In genomic region chr13:59817352-59817751, GRCm38 (mm10) we compare ENCODE assay signal across 32 mouse cellular contexts. TPM values are rescaled to one million over a fixed set of nuclear protein-coding genes. Genes with fewer than 3 reads are reported as not detected.
A peak's percentile ranks its signal among the peaks of the same experiment; 100 is the strongest.
DNase-seq lines count a peak whose midpoint lies in the region; ATAC-seq and TF ChIP-seq lines count a peak whose summit lies in the region.
"Had no signal": no experiment of that assay in that cellular context is flagged by ENCODE, and none has a peak within 500 bp of the region (broad histone marks: within the 10 kb centered on the region; RNA-seq: fewer than 3 reads in every experiment).

No protein-coding gene starts in this region.

- H3K36me3 ChIP-seq in heart, embryonic 13.5 days = peaks cover 73% of the 10 kb centered on the region
- H3K36me3 ChIP-seq in megakaryocyte, embryonic 14.5 days (replicated peaks; ENCODE audit: low read length) = peaks cover 89% of the 10 kb centered on the region
- peaks cover 90% of the 10 kb centered on the region for H3K36me3 ChIP-seq in liver, embryonic 14.5 days (replicated peaks; ENCODE audit: control insufficient read depth, insufficient read depth, low read depth)
- H3K36me3 ChIP-seq in liver, postnatal 0 days (replicated peaks; ENCODE audit: insufficient read depth, low read length) = peaks cover 78% of the 10 kb centered on the region

- no peaks in the 10 kb centered on the region for H3K27me3 ChIP-seq in heart, embryonic 13.5 days (replicated peaks)
- H3K27me3 ChIP-seq in megakaryocyte, embryonic 14.5 days (replicated peaks) = no peaks in the 10 kb centered on the region
- no peaks in the 10 kb centered on the region for H3K27me3 ChIP-seq in liver, embryonic 14.5 days (ENCODE audit: control insufficient read depth, insufficient read depth, low read length)
- no peaks in the 10 kb centered on the region for H3K27me3 ChIP-seq in liver, postnatal 0 days (ENCODE audit: insufficient read depth, low read length)
- H3K27me3 ChIP-seq: embryonic facial prominence, embryonic 13.5 days; forebrain, embryonic 12.5 days; forebrain, embryonic 15.5 days; heart, embryonic 12.5 days; hindbrain, embryonic 12.5 days; hindbrain, embryonic 15.5 days had no signal

- H3K4me3 ChIP-seq in heart, embryonic 13.5 days = peak overlapping the region; percentile 16; the same call in 1 of the 2 replicates
- peak overlapping the region; percentile 16 for H3K4me3 ChIP-seq in megakaryocyte, embryonic 14.5 days (replicated peaks)
- peak overlapping the region in 1 of 2 experiments; percentile 78; a peak in 2 of 4 replicates for H3K4me3 ChIP-seq in liver, embryonic 14.5 days (ENCODE audit: insufficient read depth in 1 of 2, low read depth in 2 of 2, low read length in 2 of 2)
- peak overlapping the region; percentile 70; the same call in 1 of the 2 replicates for H3K4me3 ChIP-seq in liver, postnatal 0 days (ENCODE audit: low read depth, low read length)
- H3K4me3 ChIP-seq: embryonic facial prominence, embryonic 10.5 days; embryonic facial prominence, embryonic 13.5 days; forebrain, embryonic 12.5 days; forebrain, embryonic 15.5 days; heart, embryonic 12.5 days; hindbrain, embryonic 12.5 days; hindbrain, embryonic 15.5 days had no signal

- peak overlapping the region; percentile 77; the same call in 1 of the 2 replicates for H3K4me2 ChIP-seq in heart, embryonic 13.5 days
- peak overlapping the region; percentile 98 for H3K4me2 ChIP-seq in liver, embryonic 14.5 days (ENCODE audit: low read depth)
- H3K4me2 ChIP-seq in liver, postnatal 0 days (ENCODE audit: low read depth, low read length) = peak overlapping the region; percentile 82
- H3K4me2 ChIP-seq: embryonic facial prominence, embryonic 13.5 days; forebrain, embryonic 12.5 days; forebrain, embryonic 15.5 days; hindbrain, embryonic 12.5 days; hindbrain, embryonic 15.5 days had no signal

- 83% methylated on average over 4 of the region's 4 CpGs for WGBS in heart, embryonic 13.5 days
- 54% methylated on average over 4 of the region's 4 CpGs for WGBS in liver, embryonic 14.5 days (ENCODE audit: insufficient replicate concordance)
- 64% methylated on average over 4 of the region's 4 CpGs for WGBS in liver, postnatal 0 days (ENCODE audit: insufficient replicate concordance)

- no peak for TF ChIP-seq CTCF in liver, embryonic 14.5 days (IDR thresholded peaks at IDR 0.05; ENCODE audit: low read depth)
- TF ChIP-seq CTCF in liver, postnatal 0 days (IDR thresholded peaks at IDR 0.05; ENCODE audit: low read depth) = no peak

- H3K27ac ChIP-seq in heart, embryonic 13.5 days (replicated peaks) = no peak overlapping the region
- peak overlapping the region; percentile 97 for H3K27ac ChIP-seq in liver, embryonic 14.5 days
- no peak overlapping the region for H3K27ac ChIP-seq in liver, postnatal 0 days (ENCODE audit: low read depth)
- H3K27ac ChIP-seq: embryonic facial prominence, embryonic 10.5 days; embryonic facial prominence, embryonic 13.5 days; forebrain, embryonic 12.5 days; forebrain, embryonic 15.5 days; hindbrain, embryonic 12.5 days; hindbrain, embryonic 15.5 days had no signal

- no peaks in the 10 kb centered on the region for H3K9me3 ChIP-seq in heart, embryonic 13.5 days
- H3K9me3 ChIP-seq in megakaryocyte, embryonic 14.5 days = no peaks in the 10 kb centered on the region
- H3K9me3 ChIP-seq in liver, embryonic 14.5 days (ENCODE audit: control insufficient read depth, low read length) = no peaks in the 10 kb centered on the region
- H3K9me3 ChIP-seq in liver, postnatal 0 days (ENCODE audit: low read length) = no peaks in the 10 kb centered on the region
- H3K9me3 ChIP-seq: embryonic facial prominence, embryonic 10.5 days; embryonic facial prominence, embryonic 13.5 days; forebrain, embryonic 12.5 days; forebrain, embryonic 15.5 days; heart, embryonic 12.5 days; hindbrain, embryonic 12.5 days; hindbrain, embryonic 15.5 days had no signal

- intact Hi-C loops in heart, postnatal 25 days (cut with DNase I) = no loop called here

- no peak for TF ChIP-seq EP300 in liver, embryonic 14.5 days (IDR thresholded peaks at IDR 0.05; ENCODE audit: low read depth)
- no peak; the same call in 1 of the 2 replicates for TF ChIP-seq EP300 in liver, postnatal 0 days (IDR thresholded peaks at IDR 0.05; ENCODE audit: low read depth)

- peaks cover 54% of the 10 kb centered on the region for H3K4me1 ChIP-seq in heart, embryonic 13.5 days
- H3K4me1 ChIP-seq in megakaryocyte, embryonic 14.5 days = peaks cover 83% of the 10 kb centered on the region
- peaks cover 56 to 57% of the 10 kb centered on the region in 2 experiments for H3K4me1 ChIP-seq in liver, embryonic 14.5 days (replicated peaks; ENCODE audit: control insufficient read depth in 2 of 2, insufficient read depth in 2 of 2, low read length in 1 of 2)
- peaks cover 45% of the 10 kb centered on the region for H3K4me1 ChIP-seq in liver, postnatal 0 days (ENCODE audit: insufficient read depth)

- no peak for ATAC-seq in heart, embryonic 13.5 days (ENCODE audit: extremely low read depth, insufficient number of reproducible peaks, low FRiP score, low TSS enrichment)
- ATAC-seq in megakaryocyte, adult 5-6 weeks (ENCODE audit: poor library complexity, severe bottlenecking) = no peak
- ATAC-seq in liver, embryonic 14.5 days (ENCODE audit: insufficient read depth) = no peak
- ATAC-seq in liver, postnatal 0 days = no peak
- ATAC-seq: activated CD4-positive, CD25-positive, alpha-beta regulatory T cell, adult 4 months; CD4-positive, CD25-positive, alpha-beta regulatory T cell, adult 4 months; forebrain, embryonic 15.5 days had no signal

- DNase-seq in heart, postnatal 25 days (ENCODE audit: low spot score) = no peak
- DNase-seq in liver, embryonic 14.5 days (ENCODE audit: low read depth in 3 of 3, low spot score in 3 of 3) = no peak
- DNase-seq in liver, postnatal 0 days = no peak
- DNase-seq in layer of hippocampus, adult 9-10 months (ENCODE audit: low spot score) = no peak
- DNase-seq in thymus, adult 18-20 months = no peak
- DNase-seq: adrenal gland, adult 8-10 months; adrenal gland, postnatal 25 days; cerebellum, adult 11-12 months; cerebellum, adult 8-10 months; cerebellum, postnatal 10 days; cerebellum, postnatal 36 days; embryo, embryonic 11 days; gastrocnemius, postnatal 25 days; heart, adult 18-20 months; heart, postnatal 14 days had no signal

- H3K9ac ChIP-seq in heart, embryonic 13.5 days = no peak overlapping the region
- H3K9ac ChIP-seq in liver, embryonic 14.5 days (replicated peaks) = peak overlapping the region; percentile 95
- H3K9ac ChIP-seq in liver, postnatal 0 days (replicated peaks) = no peak overlapping the region
- H3K9ac ChIP-seq: embryonic facial prominence, embryonic 13.5 days; forebrain, embryonic 12.5 days; forebrain, embryonic 15.5 days; heart, embryonic 12.5 days; hindbrain, embryonic 12.5 days; hindbrain, embryonic 15.5 days had no signal

RNA-seq across cellular contexts. Expression of gene Tut7, which starts 5.6 kb away (rescaled TPM):
- polyA plus RNA-seq in heart, embryonic 13.5 days (2015; fragmentation: Nextera tagmentation; extraction: Ambion mirVana) = 30.6 and 32.7 TPM in 2 replicates
- 10 to 100 TPM; 41.4 to 41.9 TPM for total RNA-seq in heart, postnatal 25 days (2021)
- polyA plus RNA-seq in megakaryocyte, embryonic 14.5 days (2012; ENCODE audit: insufficient read depth, low replicate concordance) = 4.3 and 11.4 TPM in 2 replicates
- total RNA-seq in megakaryocyte, adult 5-6 weeks (2015) = 95.1 and 97.1 TPM in 2 replicates
- 177 and 194 TPM in 2 replicates for total RNA-seq in megakaryocyte, adult 5-6 weeks (2017)
- 21.7 and 40.3 TPM in 2 replicates for polyA plus RNA-seq in liver, embryonic 14.5 days (2012; rRNA removed)
- polyA plus RNA-seq in liver, embryonic 14.5 days (2014; fragmentation: Nextera tagmentation; extraction: Ambion mirVana) = 45.3 and 47.0 TPM in 2 replicates
- polyA plus RNA-seq in liver, postnatal 0 days (2015; fragmentation: Nextera tagmentation; extraction: Ambion mirVana) = 33.8 and 37.6 TPM in 2 replicates

RNA-seq across cellular contexts. Expression of gene Gm49354, which starts 35.3 kb away (rescaled TPM):
- polyA plus RNA-seq in heart, embryonic 13.5 days (2015; fragmentation: Nextera tagmentation; extraction: Ambion mirVana) = not detected in 2 replicates
- total RNA-seq in heart, postnatal 25 days (2021) = not detected
- 8.0 and 26.4 TPM in 2 replicates for polyA plus RNA-seq in megakaryocyte, embryonic 14.5 days (2012; ENCODE audit: insufficient read depth, low replicate concordance)
- total RNA-seq in megakaryocyte, adult 5-6 weeks (2015) = not detected in 2 replicates
- not detected in 2 replicates for total RNA-seq in megakaryocyte, adult 5-6 weeks (2017)
- polyA plus RNA-seq in liver, embryonic 14.5 days (2012; rRNA removed) = 0.35 TPM in 1 of 2 replicates, not detected in the other
- not detected in 2 replicates for polyA plus RNA-seq in liver, embryonic 14.5 days (2014; fragmentation: Nextera tagmentation; extraction: Ambion mirVana)
- not detected in 2 replicates for polyA plus RNA-seq in liver, postnatal 0 days (2015; fragmentation: Nextera tagmentation; extraction: Ambion mirVana)
- total RNA-seq: adrenal gland, adult 8-10 months; adrenal gland, postnatal 25 days; gastrocnemius, adult 8-10 months; gastrocnemius, postnatal 25 days; heart, adult 18-20 months; heart, postnatal 14 days had no signal
- polyA plus RNA-seq: activated CD4-positive, CD25-positive, alpha-beta regulatory T cell, adult 4 months; C2C12; CD4-positive, CD25-positive, alpha-beta regulatory T cell, adult 4 months; cortical plate, adult 2 months; embryonic facial prominence, embryonic 10.5 days; embryonic facial prominence, embryonic 13.5 days; forebrain, embryonic 12.5 days; forebrain, embryonic 15.5 days; gonadal fat pad, adult 2 months; heart, embryonic 12.5 days; heart, embryonic 16.5 days; hindbrain, embryonic 12.5 days; hindbrain, embryonic 15.5 days had no signal

RNA-seq across cellular contexts. Expression of gene Isca1, which starts 47.7 kb away (rescaled TPM):
- polyA plus RNA-seq in heart, embryonic 13.5 days (2015; fragmentation: Nextera tagmentation; extraction: Ambion mirVana) = 169 and 173 TPM in 2 replicates
- total RNA-seq in heart, postnatal 25 days (2021) = 100 to 1,000 TPM; 221 to 222 TPM
- polyA plus RNA-seq in megakaryocyte, embryonic 14.5 days (2012; ENCODE audit: insufficient read depth, low replicate concordance) = 58.1 and 113 TPM in 2 replicates
- total RNA-seq in megakaryocyte, adult 5-6 weeks (2015) = 39.7 and 41.7 TPM in 2 replicates
- total RNA-seq in megakaryocyte, adult 5-6 weeks (2017) = 19.2 and 21.3 TPM in 2 replicates
- 120 and 138 TPM in 2 replicates for polyA plus RNA-seq in liver, embryonic 14.5 days (2012; rRNA removed)
- polyA plus RNA-seq in liver, embryonic 14.5 days (2014; fragmentation: Nextera tagmentation; extraction: Ambion mirVana) = 252 and 281 TPM in 2 replicates
- polyA plus RNA-seq in liver, postnatal 0 days (2015; fragmentation: Nextera tagmentation; extraction: Ambion mirVana) = 135 and 137 TPM in 2 replicates
